Mouse (Mus musculus) limb, embryonic 14.5 days (tissue): ENCODE results near the gene Efnb3. TPM values are rescaled to one million over a fixed set of nuclear protein-coding genes. Genes with fewer than 3 reads are reported as not detected.

Experiments used
- ATAC-seq: fragments of 200-750 bp; cut with Nextera tagmentation; 2 replicates; pipeline ENCODE4 v1.8.0; 2017; ENCODE audit warnings: low read depth, moderate number of reproducible peaks, moderate TSS enrichment; ENCODE audit not compliant: low FRiP score
- DNase-seq: peaks from one replicate; pipeline ENCODE4 v3.0.0-alpha.2; 2015; ENCODE audit warnings: low spot score
- H3K27ac ChIP-seq: fragments of 300-500 bp; sonication (generic); replicated peaks from 2 replicates; pipeline ENCODE4 v1.5.1; 2014; ENCODE audit warnings: low read depth, mild to moderate bottlenecking, low read length, moderate library complexity, mixed read lengths
- H3K27me3 ChIP-seq: fragments of 300-500 bp; sonication (generic); 2 replicates; pipeline ENCODE4 v1.6.1; 2014; ENCODE audit warnings: low read length, mixed read lengths; ENCODE audit not compliant: control insufficient read depth, insufficient read depth
- H3K36me3 ChIP-seq: fragments of 300-500 bp; sonication (generic); 2 replicates; pipeline ENCODE4 v1.6.1; 2014; ENCODE audit warnings: mild to moderate bottlenecking, low read length, moderate library complexity, mixed read lengths; ENCODE audit not compliant: control insufficient read depth, insufficient read depth
- H3K4me1 ChIP-seq: fragments of 300-500 bp; sonication (generic); 2 replicates; pipeline ENCODE4 v1.6.1; 2014; ENCODE audit warnings: antibody characterized with exemption, low read length, mixed read lengths; ENCODE audit not compliant: control insufficient read depth, insufficient read depth
- H3K4me2 ChIP-seq: fragments of 300-500 bp; sonication (generic); replicated peaks from 2 replicates; pipeline ENCODE4 v1.6.1; 2014; ENCODE audit warnings: low read depth, mild to moderate bottlenecking, low read length, moderate library complexity; ENCODE audit not compliant: severe bottlenecking
- H3K4me3 ChIP-seq: fragments of 300-500 bp; sonication (generic); replicated peaks from 2 replicates; pipeline ENCODE4 v1.5.1; 2014; ENCODE audit warnings: low read length
- H3K9ac ChIP-seq: fragments of 300-500 bp; sonication (generic); 2 replicates; pipeline ENCODE4 v1.6.1; 2014; ENCODE audit warnings: mild to moderate bottlenecking, low read depth, low read length, moderate library complexity; ENCODE audit not compliant: severe bottlenecking
- H3K9me3 ChIP-seq: fragments of 300-500 bp; sonication (generic); 2 replicates; pipeline ENCODE4 v1.6.1; 2016; ENCODE audit warnings: low read length; ENCODE audit not compliant: control insufficient read depth
- POLR2A ChIP-seq: fragments of 200-500 bp; IDR thresholded peaks from 2 replicates; pipeline ENCODE4 v1.8.0; 2012; ENCODE audit warnings: inconsistent platforms, mild to moderate bottlenecking, moderate library complexity, borderline replicate concordance; ENCODE audit not compliant: insufficient read depth, insufficient read length; ENCODE audit errors: extremely low read depth
- WGBS: fragments of 180-500 bp; shearing (Covaris S2); extraction: QIAGEN DNeasy Blood & Tissue Kit; methylation state at CpG from one replicate; pipeline ENCODE4 v1.1.7; 2014; 5-methylcytosine and 5-hydroxymethylcytosine counted together
- polyA plus RNA-seq, 2 experiments: library from polyadenylated mRNA; depleted of rRNA in 1 of 2; stranded (reverse) in 1 of 2; unstranded in 1 of 2; fragments of >200 nt; fragmentation: Nextera tagmentation in 1 of 2; extraction: Ambion mirVana in 1 of 2; gene quantifications; 2 replicates each; pipeline versions ENCODE4 v1.2.1 to v1.2.3; 2012 to 2014

Gene Efnb3
- polyA plus RNA-seq, 2 experiments = 12.7 to 57.6 TPM

GRCm38 (mm10) chr11:69564391-69564790 is 4.4 kb upstream of the Efnb3 start:
- 59% methylated on average over 3 of the region's 3 CpGs for WGBS
- ATAC-seq (no peak), DNase-seq (no peak)
- Histone ChIP-seq H3K9me3 (no peaks in the 10 kb centered on the region), H3K4me1 (peaks cover 20% of the 10 kb centered on the region), H3K27ac (no peak overlapping the region), H3K27me3 (no peaks in the 10 kb centered on the region), H3K36me3 (peaks cover 47% of the 10 kb centered on the region), H3K4me2 (no peak overlapping the region), H3K4me3 (no peak overlapping the region), H3K9ac (no peak overlapping the region)
- no peak for TF ChIP-seq POLR2A

DNA sequence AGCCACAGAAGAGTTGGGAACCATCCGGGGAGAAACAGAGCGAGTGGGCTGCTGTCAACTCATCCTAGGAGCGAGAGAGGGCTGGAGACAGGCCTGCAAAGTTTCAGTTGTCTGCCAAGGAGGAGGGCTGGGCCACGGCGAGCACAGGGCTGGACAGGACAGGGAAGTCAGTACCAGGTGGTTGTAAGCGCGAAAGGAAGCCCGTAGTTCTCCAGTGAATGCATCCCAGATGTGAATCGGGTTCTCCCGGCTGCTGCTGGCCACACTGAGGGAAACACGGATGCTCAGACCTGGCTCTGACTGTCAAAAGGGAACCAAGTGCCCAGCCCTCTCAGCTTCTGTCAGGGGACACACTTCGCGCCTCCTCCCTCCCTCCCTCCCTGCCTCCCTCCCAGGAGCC is 3.4 kb upstream of the Efnb3 start:
- Histone ChIP-seq H3K9me3 (no peaks in the 10 kb centered on the region), H3K4me3 (no peak overlapping the region), H3K9ac (no peak overlapping the region), H3K27me3 (no peaks in the 10 kb centered on the region), H3K4me2 (no peak overlapping the region), H3K36me3 (peaks cover 46% of the 10 kb centered on the region), H3K4me1 (peaks cover 30% of the 10 kb centered on the region), H3K27ac (peak overlapping the region; percentile 20; the same call in 1 of the 2 replicates)
- 43% methylated on average over 13 of the region's 13 CpGs for WGBS
- no peak for TF ChIP-seq POLR2A
- ATAC-seq (no peak), DNase-seq (no peak)

DNA sequence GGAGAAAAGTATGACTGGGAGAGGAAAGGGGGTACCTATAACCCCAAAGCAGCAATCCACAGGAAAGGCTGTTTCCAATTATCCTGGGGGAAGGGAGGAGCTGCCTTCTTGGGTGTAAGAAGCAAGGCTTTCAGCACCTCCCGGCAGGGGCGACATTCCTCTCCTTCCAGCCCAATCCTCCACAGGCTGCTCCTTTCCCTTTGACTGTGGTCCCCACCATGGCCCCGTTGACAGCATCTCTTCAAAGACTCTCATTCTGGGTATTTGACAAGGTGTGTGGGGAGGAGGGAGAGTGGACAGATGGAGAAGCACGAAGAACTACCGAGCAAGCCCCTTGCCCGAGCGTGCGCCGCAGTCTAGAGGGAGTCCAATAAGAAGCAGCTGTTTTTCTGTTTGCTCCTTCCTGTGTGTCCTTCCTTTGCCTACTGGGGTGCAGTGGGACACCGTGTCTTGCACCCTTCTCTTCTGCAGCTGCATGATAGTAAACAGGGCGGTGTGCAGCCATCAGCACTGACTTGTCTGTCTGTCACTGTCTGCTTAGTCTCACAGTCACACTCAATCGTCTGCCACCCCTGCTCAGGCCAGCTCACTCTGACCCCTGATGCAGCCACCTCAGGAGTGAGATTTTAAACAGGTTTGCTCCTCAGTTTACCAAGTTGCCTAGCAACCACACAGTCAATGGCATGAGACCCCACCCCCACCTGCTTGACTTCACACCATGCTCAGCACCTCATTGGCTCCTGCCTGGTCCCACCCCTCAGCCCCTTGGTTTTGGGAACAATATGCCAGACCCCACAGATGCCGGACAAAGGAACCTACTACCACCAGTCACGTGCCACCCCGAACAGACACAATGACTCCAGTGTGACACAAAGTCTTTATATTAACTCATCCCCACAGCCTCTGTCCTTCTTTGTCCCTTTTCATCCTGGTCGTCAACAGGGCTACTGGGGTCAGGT is 1.2 kb upstream of the Efnb3 start:
- Histone ChIP-seq H3K4me2 (peak overlapping the region; percentile 90), H3K9ac (0 out of 2 replicates have a peak overlapping the region, but pooled peaks have one; percentile 76), H3K27ac (peak overlapping the region; percentile 83), H3K4me3 (peak overlapping the region; percentile 67), H3K9me3 (no peaks in the 10 kb centered on the region), H3K36me3 (peaks cover 41% of the 10 kb centered on the region), H3K4me1 (peaks cover 42% of the 10 kb centered on the region), H3K27me3 (no peaks in the 10 kb centered on the region)
- 16% methylated on average over 16 of the region's 16 CpGs for WGBS
- DNase-seq = peak; percentile 63
- TF ChIP-seq POLR2A = no peak
- ATAC-seq = 0 out of 2 replicates have a peak, but pooled peaks have one; percentile 39

GRCm38 (mm10) chr11:69559183-69559582 is 822 bp downstream of the Efnb3 start:
- H3K36me3 ChIP-seq = peaks cover 46% of the 10 kb centered on the region

DNA sequence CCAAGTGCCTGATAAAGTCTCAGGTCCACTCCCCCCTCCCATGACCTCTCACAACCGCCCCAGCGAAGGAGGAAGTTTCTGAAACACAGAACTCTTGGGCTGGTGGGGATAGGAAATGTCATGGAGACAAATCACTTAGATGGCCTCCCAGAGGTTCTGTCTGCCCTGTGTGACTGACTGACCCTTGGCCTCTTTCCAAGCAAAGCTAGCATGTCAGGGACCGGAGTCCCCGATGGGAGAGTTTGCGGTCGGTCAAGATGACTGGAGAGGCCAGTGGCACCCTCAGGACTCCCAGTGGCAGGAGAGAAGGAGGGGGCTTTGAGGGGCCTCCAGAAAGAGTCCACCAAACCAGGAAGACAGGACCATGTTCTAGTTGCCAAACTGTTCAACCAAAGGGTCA is 1.2 kb downstream of the Efnb3 start:
- Histone ChIP-seq H3K9me3 (no peaks in the 10 kb centered on the region), H3K4me1 (peaks cover 42% of the 10 kb centered on the region), H3K27me3 (no peaks in the 10 kb centered on the region), H3K27ac (no peak overlapping the region), H3K4me3 (peak overlapping the region; percentile 67), H3K4me2 (peak overlapping the region; percentile 90), H3K9ac (peak overlapping the region; percentile 76; the same call in 1 of the 2 replicates), H3K36me3 (peaks cover 43% of the 10 kb centered on the region)
- DNase-seq (no peak), ATAC-seq (no peak)
- WGBS = 29% methylated on average over 6 of the region's 6 CpGs
- no peak for TF ChIP-seq POLR2A

More at GRCm38 (mm10) chr11:69559183-69559582, 822 bp downstream of the Efnb3 start:
- no peak for DNase-seq
- peak overlapping the region; percentile 90 for H3K4me2 ChIP-seq
- 4% methylated on average over 5 of the region's 5 CpGs for WGBS
- peaks cover 42% of the 10 kb centered on the region for H3K4me1 ChIP-seq
- H3K27ac ChIP-seq = peak overlapping the region; percentile 83
- H3K4me3 ChIP-seq = peak overlapping the region; percentile 67
- H3K9me3 ChIP-seq = no peaks in the 10 kb centered on the region
- ATAC-seq = no peak
- H3K9ac ChIP-seq = peak overlapping the region; percentile 76
- no peaks in the 10 kb centered on the region for H3K27me3 ChIP-seq
- no peak for TF ChIP-seq POLR2A
